31 mouse cellular contexts compared by ENCODE assay signal in the genomic region with DNA sequence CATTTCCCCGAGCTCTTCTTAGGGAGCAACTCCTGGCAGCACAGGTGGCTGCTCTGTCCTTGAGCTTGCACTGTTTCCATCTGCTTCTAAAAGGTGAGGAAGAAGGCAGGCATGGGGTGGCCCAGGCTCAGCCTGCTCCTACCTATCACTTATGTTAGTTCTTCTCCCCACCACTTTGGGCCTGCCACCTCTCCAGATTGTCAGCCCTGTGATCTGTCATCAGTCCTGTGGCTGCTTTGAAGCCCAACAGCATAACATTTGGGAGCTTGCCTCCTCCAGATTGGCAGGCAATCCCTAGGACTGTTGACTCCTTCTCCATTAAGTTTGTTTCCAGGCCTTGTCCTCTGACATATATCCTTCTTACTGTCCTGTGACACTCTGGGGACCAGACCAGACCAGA. TPM values are rescaled to one million over a fixed set of nuclear protein-coding genes. Genes with fewer than 3 reads are reported as not detected.
DNase-seq lines count a peak whose midpoint lies in the region; ATAC-seq and TF ChIP-seq lines count a peak whose summit lies in the region.
"Had no signal": no experiment of that assay in that cellular context is flagged by ENCODE, and none has a peak within 500 bp of the region (broad histone marks: within the 10 kb centered on the region; RNA-seq: fewer than 3 reads in every experiment).

No protein-coding gene starts in this region.

- ATAC-seq in heart, embryonic 11.5 days (replicated peaks; ENCODE audit: insufficient number of reproducible peaks, low FRiP score, low TSS enrichment), result no peak
- ATAC-seq in heart, postnatal 0 days (ENCODE audit: insufficient read depth, low read depth), result no peak
- ATAC-seq: activated CD4-positive, CD25-positive, alpha-beta regulatory T cell, adult 4 months; forebrain, postnatal 0 days; inflammation-experienced regulatory T-cells, adult 6 months had no signal

- H3K4me3 ChIP-seq in heart, embryonic 10.5 days, result no peak overlapping the region
- H3K4me3 ChIP-seq in heart, embryonic 11.5 days (ENCODE audit: low read depth, low read length), result no peak overlapping the region
- H3K4me3 ChIP-seq in heart, postnatal 0 days (ENCODE audit: low read depth, low read length), result no peak overlapping the region
- H3K4me3 ChIP-seq: embryonic facial prominence, embryonic 12.5 days; kidney, embryonic 15.5 days; lung, embryonic 15.5 days; midbrain, embryonic 10.5 days; midbrain, embryonic 15.5 days; neural tube, embryonic 15.5 days; stomach, embryonic 15.5 days had no signal

- H3K9me3 ChIP-seq in heart, embryonic 10.5 days, result no peaks in the 10 kb centered on the region
- no peaks in the 10 kb centered on the region for H3K9me3 ChIP-seq in heart, embryonic 11.5 days (replicated peaks; ENCODE audit: control insufficient read depth, low read length)
- no peaks in the 10 kb centered on the region for H3K9me3 ChIP-seq in heart, postnatal 0 days (replicated peaks; ENCODE audit: control insufficient read depth, low read length)
- H3K9me3 ChIP-seq: embryonic facial prominence, embryonic 12.5 days; kidney, embryonic 15.5 days; lung, embryonic 15.5 days; midbrain, embryonic 10.5 days; midbrain, embryonic 15.5 days; neural tube, embryonic 15.5 days; stomach, embryonic 15.5 days had no signal

- peaks cover 28% of the 10 kb centered on the region for H3K4me1 ChIP-seq in heart, embryonic 10.5 days
- peaks cover 13% of the 10 kb centered on the region for H3K4me1 ChIP-seq in heart, embryonic 11.5 days (ENCODE audit: control insufficient read depth, insufficient read depth, low read length)
- peaks cover 6% of the 10 kb centered on the region; the same call in 1 of the 2 replicates for H3K4me1 ChIP-seq in heart, postnatal 0 days (ENCODE audit: control insufficient read depth, insufficient read depth)
- H3K4me1 ChIP-seq: lung, embryonic 15.5 days had no signal

- no peak overlapping the region for H3K9ac ChIP-seq in heart, embryonic 11.5 days (ENCODE audit: low read depth, low read length)
- H3K9ac ChIP-seq in heart, postnatal 0 days (replicated peaks; ENCODE audit: low read depth, low read length), result no peak overlapping the region
- H3K9ac ChIP-seq: embryonic facial prominence, embryonic 12.5 days; forebrain, postnatal 0 days; hindbrain, embryonic 14.5 days; kidney, embryonic 15.5 days; lung, embryonic 15.5 days; midbrain, embryonic 15.5 days; neural tube, embryonic 15.5 days; stomach, embryonic 15.5 days had no signal

- no peak for TF ChIP-seq EP300 in heart, postnatal 0 days (IDR thresholded peaks at IDR 0.05; ENCODE audit: low read depth)

- no peaks in the 10 kb centered on the region; the same call in 1 of the 2 replicates for H3K36me3 ChIP-seq in heart, embryonic 10.5 days
- H3K36me3 ChIP-seq in heart, embryonic 11.5 days (ENCODE audit: control insufficient read depth, insufficient read depth, low read length), result no peaks in the 10 kb centered on the region
- H3K36me3 ChIP-seq in heart, postnatal 0 days (replicated peaks; ENCODE audit: control insufficient read depth, insufficient read depth, low read length), result no peaks in the 10 kb centered on the region; the same call in 1 of the 2 replicates
- H3K36me3 ChIP-seq: lung, embryonic 15.5 days; midbrain, embryonic 15.5 days had no signal

- 0 out of 2 replicates have a peak overlapping the region, but pooled peaks have one; percentile 12 for H3K27ac ChIP-seq in heart, embryonic 10.5 days
- H3K27ac ChIP-seq in heart, embryonic 11.5 days (ENCODE audit: low read depth, low read length), result no peak overlapping the region
- H3K27ac ChIP-seq in heart, postnatal 0 days (ENCODE audit: low read depth), result no peak overlapping the region
- H3K27ac ChIP-seq: embryonic facial prominence, embryonic 12.5 days; hindbrain, embryonic 14.5 days; kidney, embryonic 15.5 days; lung, embryonic 15.5 days; midbrain, embryonic 10.5 days; midbrain, embryonic 15.5 days; neural tube, embryonic 15.5 days; stomach, embryonic 15.5 days had no signal

- no peaks in the 10 kb centered on the region for H3K27me3 ChIP-seq in heart, embryonic 10.5 days (ENCODE audit: insufficient read depth, poor library complexity, severe bottlenecking)
- H3K27me3 ChIP-seq in heart, embryonic 11.5 days (ENCODE audit: control insufficient read depth, insufficient read depth, low read length), result no peaks in the 10 kb centered on the region
- H3K27me3 ChIP-seq in heart, postnatal 0 days (ENCODE audit: control insufficient read depth, insufficient read depth, low read length), result no peaks in the 10 kb centered on the region
- H3K27me3 ChIP-seq: embryonic facial prominence, embryonic 12.5 days; kidney, embryonic 15.5 days; lung, embryonic 15.5 days; midbrain, embryonic 15.5 days; neural tube, embryonic 15.5 days; stomach, embryonic 15.5 days had no signal

- WGBS in heart, embryonic 10.5 days, result 52% methylated on average over 1 of the region's 1 CpGs
- 42% methylated on average over 1 of the region's 1 CpGs for WGBS in heart, embryonic 11.5 days (ENCODE audit: insufficient replicate concordance)
- WGBS in heart, postnatal 0 days, result 37% methylated on average over 1 of the region's 1 CpGs

- DNase-seq in heart, embryonic 10.5 days (ENCODE audit: low spot score), result no peak
- DNase-seq in MN1 (ENCODE audit: low spot score) (peak; percentile 44), adipocyte (ENCODE audit: low spot score) (peak; percentile 31)
- peak; percentile 15 for DNase-seq in heart, postnatal 0 days (ENCODE audit: low spot score)
- no peak for DNase-seq in layer of hippocampus, postnatal 36 days
- DNase-seq: adrenal gland, adult 8-10 months; B cell, adult 2 months; cerebellum, adult 8-10 months; cerebellum, postnatal 25 days; forebrain, postnatal 0 days; kidney, adult 11 months; kidney, postnatal 25 days; retina, postnatal 1 day; right cerebral cortex, postnatal 14 days had no signal

- no peak for TF ChIP-seq CTCF in heart, postnatal 0 days (IDR thresholded peaks at IDR 0.05; ENCODE audit: low read depth)

- no peak overlapping the region for H3K4me2 ChIP-seq in heart, embryonic 11.5 days
- no peak overlapping the region for H3K4me2 ChIP-seq in heart, postnatal 0 days (ENCODE audit: low read depth, low read length)
- H3K4me2 ChIP-seq: embryonic facial prominence, embryonic 12.5 days; hindbrain, embryonic 14.5 days; kidney, embryonic 15.5 days; lung, embryonic 15.5 days; midbrain, embryonic 15.5 days; neural tube, embryonic 15.5 days; stomach, embryonic 15.5 days had no signal

RNA-seq across cellular contexts. Expression of a gene that starts 46.5 kb away (rescaled TPM):
- polyA plus RNA-seq in heart, embryonic 10.5 days (2016; fragmentation: Nextera tagmentation; extraction: Ambion mirVana), result 0.15 and 0.36 TPM in 2 replicates
- not detected in 2 replicates for polyA plus RNA-seq in heart, embryonic 11.5 days (2014; fragmentation: Nextera tagmentation; extraction: Ambion mirVana)
- total RNA-seq in heart, postnatal 0 days (2014; rRNA removed; ENCODE audit: low replicate concordance), result not detected in 2 replicates
- polyA plus RNA-seq in heart, postnatal 0 days (2015; fragmentation: Nextera tagmentation; extraction: Ambion mirVana), result 0.07 and 0.33 TPM in 2 replicates
- not detected for total RNA-seq in layer of hippocampus, postnatal 36 days (2021)
- total RNA-seq: forebrain, postnatal 0 days; gastrocnemius, adult 8-10 months; layer of hippocampus, adult 18-20 months; left cerebral cortex, postnatal 10 days; liver, adult 2 months; megakaryocyte progenitor cell, adult 5-6 weeks had no signal
- polyA plus RNA-seq: activated CD4-positive, CD25-positive, alpha-beta regulatory T cell, adult 4 months; forebrain, postnatal 0 days; inflammation-experienced regulatory T-cells, adult 6 months; limb, embryonic 11.5 days; liver, adult 2 months had no signal

Comparison
In these comparisons a context has a peak if more than half of its experiments do, and no peak if none do; other contexts are left out.
1. DNase-seq: peak in MN1 (single experiment), adipocyte (single experiment) and heart, postnatal 0 days (single experiment); none in heart, embryonic 10.5 days (single experiment) and layer of hippocampus, postnatal 36 days (0 of 2).